20 mouse cellular contexts compared by ENCODE assay signal in genomic region chr19:8602914-8603313, GRCm38 (mm10). TPM values are rescaled to one million over a fixed set of nuclear protein-coding genes. Genes with fewer than 3 reads are reported as not detected.
DNase-seq lines count a peak whose midpoint lies in the region; ATAC-seq lines count a peak whose summit lies in the region.
"Had no signal": no experiment of that assay in that cellular context is flagged by ENCODE, and none has a peak within 500 bp of the region (broad histone marks: within the 10 kb centered on the region; RNA-seq: fewer than 3 reads in every experiment).

No protein-coding gene starts in this region.

- no peaks in the 10 kb centered on the region for H3K27me3 ChIP-seq in heart, embryonic 11.5 days (ENCODE audit: control insufficient read depth, insufficient read depth, low read length)
- peaks cover 20% of the 10 kb centered on the region for H3K27me3 ChIP-seq in liver, embryonic 12.5 days (replicated peaks)
- H3K27me3 ChIP-seq in stomach, embryonic 15.5 days (replicated peaks): no peaks in the 10 kb centered on the region
- H3K27me3 ChIP-seq in hindbrain, embryonic 12.5 days: no peaks in the 10 kb centered on the region
- no peaks in the 10 kb centered on the region for H3K27me3 ChIP-seq in limb, embryonic 10.5 days (ENCODE audit: low read depth, poor library complexity, severe bottlenecking)
- H3K27me3 ChIP-seq: neural tube, embryonic 12.5 days had no signal

- intact Hi-C loops in heart, postnatal 14 days (cut with DNase I): no loop called here

- 28% methylated on average over 3 of the region's 3 CpGs for WGBS in heart, embryonic 11.5 days (ENCODE audit: insufficient replicate concordance)
- 13% methylated on average over 3 of the region's 3 CpGs for WGBS in liver, embryonic 12.5 days (ENCODE audit: insufficient replicate concordance)
- 50% methylated on average over 3 of the region's 3 CpGs for WGBS in stomach, embryonic 15.5 days
- 66% methylated on average over 3 of the region's 3 CpGs for WGBS in hindbrain, embryonic 12.5 days
- WGBS in limb, embryonic 10.5 days: 82% methylated on average over 3 of the region's 3 CpGs

- H3K36me3 ChIP-seq in heart, embryonic 11.5 days (ENCODE audit: control insufficient read depth, insufficient read depth, low read length): no peaks in the 10 kb centered on the region
- no peaks in the 10 kb centered on the region for H3K36me3 ChIP-seq in liver, embryonic 12.5 days
- H3K36me3 ChIP-seq in stomach, embryonic 15.5 days: no peaks in the 10 kb centered on the region
- H3K36me3 ChIP-seq in hindbrain, embryonic 12.5 days: no peaks in the 10 kb centered on the region
- no peaks in the 10 kb centered on the region for H3K36me3 ChIP-seq in limb, embryonic 10.5 days
- H3K36me3 ChIP-seq: neural tube, embryonic 12.5 days had no signal

- no peak overlapping the region for H3K4me2 ChIP-seq in heart, embryonic 11.5 days
- H3K4me2 ChIP-seq in liver, embryonic 12.5 days: peak overlapping the region; percentile 33
- no peak overlapping the region for H3K4me2 ChIP-seq in stomach, embryonic 15.5 days
- no peak overlapping the region for H3K4me2 ChIP-seq in hindbrain, embryonic 12.5 days (replicated peaks)
- H3K4me2 ChIP-seq: hindbrain, embryonic 14.5 days; neural tube, embryonic 12.5 days had no signal

- ATAC-seq in heart, embryonic 11.5 days (replicated peaks; ENCODE audit: insufficient number of reproducible peaks, low FRiP score, low TSS enrichment): peak; percentile 95
- peak; percentile 97 for ATAC-seq in liver, embryonic 12.5 days
- peak; percentile 80; the same call in 1 of the 2 replicates for ATAC-seq in stomach, embryonic 15.5 days (ENCODE audit: insufficient read depth, low FRiP score, low read depth)
- ATAC-seq in hindbrain, embryonic 12.5 days (ENCODE audit: low FRiP score): no peak
- ATAC-seq: forebrain, embryonic 14.5 days had no signal

- peaks cover 3% of the 10 kb centered on the region; the same call in 1 of the 2 replicates for H3K4me1 ChIP-seq in heart, embryonic 11.5 days (ENCODE audit: control insufficient read depth, insufficient read depth, low read length)
- H3K4me1 ChIP-seq in liver, embryonic 12.5 days: peaks cover 51% of the 10 kb centered on the region
- no peaks in the 10 kb centered on the region for H3K4me1 ChIP-seq in stomach, embryonic 15.5 days
- H3K4me1 ChIP-seq in hindbrain, embryonic 12.5 days: no peaks in the 10 kb centered on the region
- no peaks in the 10 kb centered on the region for H3K4me1 ChIP-seq in limb, embryonic 10.5 days
- H3K4me1 ChIP-seq: neural tube, embryonic 12.5 days had no signal

- no peak overlapping the region for H3K9ac ChIP-seq in heart, embryonic 11.5 days (ENCODE audit: low read depth, low read length)
- H3K9ac ChIP-seq in liver, embryonic 12.5 days: no peak overlapping the region
- H3K9ac ChIP-seq in stomach, embryonic 15.5 days: no peak overlapping the region
- H3K9ac ChIP-seq in hindbrain, embryonic 12.5 days: no peak overlapping the region
- H3K9ac ChIP-seq: hindbrain, embryonic 14.5 days; neural tube, embryonic 12.5 days had no signal

- no peaks in the 10 kb centered on the region for H3K9me3 ChIP-seq in heart, embryonic 11.5 days (replicated peaks; ENCODE audit: control insufficient read depth, low read length)
- no peaks in the 10 kb centered on the region for H3K9me3 ChIP-seq in liver, embryonic 12.5 days (replicated peaks)
- H3K9me3 ChIP-seq in stomach, embryonic 15.5 days: no peaks in the 10 kb centered on the region
- no peaks in the 10 kb centered on the region for H3K9me3 ChIP-seq in hindbrain, embryonic 12.5 days (replicated peaks)
- no peaks in the 10 kb centered on the region for H3K9me3 ChIP-seq in limb, embryonic 10.5 days (replicated peaks)
- H3K9me3 ChIP-seq: neural tube, embryonic 12.5 days had no signal

- no peak for DNase-seq in heart, postnatal 14 days
- peak; percentile 82 for DNase-seq in c-Kit-positive CD71-positive TER-119-negative erythroid progenitor cells, embryonic 14.5 days (ENCODE audit: low read depth)
- DNase-seq in layer of hippocampus, adult 11-12 months (ENCODE audit: low spot score): no peak
- no peak for DNase-seq in limb, embryonic 10.5 days (ENCODE audit: low spot score)
- DNase-seq: adrenal gland, postnatal 14 days; cerebellum, postnatal 10 days; kidney, adult 11 months; kidney, postnatal 14 days; lung, postnatal 10 days; thymus, postnatal 14 days had no signal

- peak overlapping the region; percentile 36; the same call in 1 of the 2 replicates for H3K27ac ChIP-seq in heart, embryonic 11.5 days (ENCODE audit: low read depth, low read length)
- peak overlapping the region; percentile 64 for H3K27ac ChIP-seq in liver, embryonic 12.5 days
- H3K27ac ChIP-seq in stomach, embryonic 15.5 days: no peak overlapping the region
- no peak overlapping the region for H3K27ac ChIP-seq in hindbrain, embryonic 12.5 days
- H3K27ac ChIP-seq in limb, embryonic 10.5 days: no peak overlapping the region
- H3K27ac ChIP-seq: hindbrain, embryonic 14.5 days; neural tube, embryonic 12.5 days had no signal

- no peak overlapping the region for H3K4me3 ChIP-seq in heart, embryonic 11.5 days (ENCODE audit: low read depth, low read length)
- no peak overlapping the region for H3K4me3 ChIP-seq in liver, embryonic 12.5 days
- H3K4me3 ChIP-seq in stomach, embryonic 15.5 days (replicated peaks): no peak overlapping the region
- H3K4me3 ChIP-seq in hindbrain, embryonic 12.5 days: no peak overlapping the region
- H3K4me3 ChIP-seq in limb, embryonic 10.5 days: no peak overlapping the region
- H3K4me3 ChIP-seq: neural tube, embryonic 12.5 days had no signal

RNA-seq across cellular contexts. Expression of gene Slc22a8, which starts 11.9 kb away (rescaled TPM):
- 0.07 TPM in 1 of 2 replicates, not detected in the other for polyA plus RNA-seq in heart, embryonic 11.5 days (2014; fragmentation: Nextera tagmentation; extraction: Ambion mirVana)
- total RNA-seq in heart, postnatal 14 days (2021): under 1 TPM; 0.05 to 0.17 TPM
- 1.6 and 1.7 TPM in 2 replicates for polyA plus RNA-seq in liver, embryonic 12.5 days (2016; fragmentation: Nextera tagmentation; extraction: Ambion mirVana)
- polyA plus RNA-seq in stomach, embryonic 15.5 days (2015; fragmentation: Nextera tagmentation; extraction: Ambion mirVana): 0.05 and 0.12 TPM in 2 replicates
- polyA plus RNA-seq in hindbrain, embryonic 12.5 days (2016; fragmentation: Nextera tagmentation; extraction: Ambion mirVana): 0.89 and 0.93 TPM in 2 replicates
- polyA plus RNA-seq in limb, embryonic 10.5 days (2016; fragmentation: Nextera tagmentation; extraction: Ambion mirVana): not detected in 2 replicates
- total RNA-seq: monocyte, adult 5-6 weeks had no signal

RNA-seq across cellular contexts. Expression of gene Slc22a6, which starts 14.9 kb away (rescaled TPM):
- polyA plus RNA-seq in heart, embryonic 11.5 days (2014; fragmentation: Nextera tagmentation; extraction: Ambion mirVana): not detected in 2 replicates
- not detected for total RNA-seq in heart, postnatal 14 days (2021)
- polyA plus RNA-seq in liver, embryonic 12.5 days (2016; fragmentation: Nextera tagmentation; extraction: Ambion mirVana): not detected in 2 replicates
- polyA plus RNA-seq in stomach, embryonic 15.5 days (2015; fragmentation: Nextera tagmentation; extraction: Ambion mirVana): not detected in 2 replicates
- polyA plus RNA-seq in hindbrain, embryonic 12.5 days (2016; fragmentation: Nextera tagmentation; extraction: Ambion mirVana): 3.3 and 3.7 TPM in 2 replicates
- polyA plus RNA-seq in limb, embryonic 10.5 days (2016; fragmentation: Nextera tagmentation; extraction: Ambion mirVana): not detected in 2 replicates
- total RNA-seq: adrenal gland, postnatal 14 days; monocyte, adult 5-6 weeks had no signal
- polyA plus RNA-seq: gonadal fat pad, adult 2 months; heart, embryonic 16.5 days had no signal

Comparison
In these comparisons a context has a peak if more than half of its experiments do, and no peak if none do; other contexts are left out.
1. H3K27ac ChIP-seq: peak in heart, embryonic 11.5 days (single experiment) and liver, embryonic 12.5 days (single experiment); none in stomach, embryonic 15.5 days (single experiment), hindbrain, embryonic 12.5 days (single experiment) and limb, embryonic 10.5 days (single experiment).